Comparison of ENCODE assay signal across 34 mouse cellular contexts in genomic region chr2:168289851-168290250, GRCm38 (mm10). TPM values are rescaled to one million over a fixed set of nuclear protein-coding genes. Genes with fewer than 3 reads are reported as not detected.
"Had no signal": no experiment of that assay in that cellular context is flagged by ENCODE, and none has a peak within 500 bp of the region (broad histone marks: within the 10 kb centered on the region; RNA-seq: fewer than 3 reads in every experiment).

No protein-coding gene starts in this region.

- H3K9ac ChIP-seq: heart, embryonic 13.5 days; heart, embryonic 15.5 days; hindbrain, embryonic 12.5 days; hindbrain, embryonic 13.5 days; hindbrain, embryonic 14.5 days; hindbrain, embryonic 15.5 days; intestine, embryonic 15.5 days; kidney, embryonic 15.5 days had no signal

- DNase-seq: heart, postnatal 10 days; heart, postnatal 14 days; heart, postnatal 36 days; heart, postnatal 4 days; kidney, adult 11 months; kidney, adult 18-20 months; kidney, adult 2 months; kidney, adult 8-10 months; kidney, adult 9 months; kidney, postnatal 10 days; kidney, postnatal 14 days; kidney, postnatal 25 days; kidney, postnatal 36 days; kidney, postnatal 4 days; layer of hippocampus, adult 9-11 months; layer of hippocampus, postnatal 36 days had no signal

- H3K36me3 ChIP-seq: heart, embryonic 13.5 days; heart, embryonic 15.5 days; hindbrain, embryonic 10.5 days; hindbrain, embryonic 12.5 days; hindbrain, embryonic 13.5 days; hindbrain, embryonic 15.5 days; intestine, embryonic 15.5 days; kidney, embryonic 15.5 days had no signal

- H3K4me3 ChIP-seq: heart, embryonic 13.5 days; heart, embryonic 15.5 days; hindbrain, embryonic 10.5 days; hindbrain, embryonic 12.5 days; hindbrain, embryonic 13.5 days; hindbrain, embryonic 15.5 days; intestine, embryonic 15.5 days; kidney, embryonic 15.5 days; layer of hippocampus, adult 2 months; left cerebral cortex, adult 2 months had no signal

- H3K27ac ChIP-seq: heart, embryonic 13.5 days; heart, embryonic 15.5 days; hindbrain, embryonic 10.5 days; hindbrain, embryonic 12.5 days; hindbrain, embryonic 13.5 days; hindbrain, embryonic 14.5 days; hindbrain, embryonic 15.5 days; hindbrain, postnatal 0 days; intestine, embryonic 15.5 days; kidney, embryonic 15.5 days; kidney, postnatal 0 days; layer of hippocampus, adult 2 months; left cerebral cortex, adult 2 months had no signal

- H3K9me3 ChIP-seq: hindbrain, embryonic 13.5 days; hindbrain, embryonic 15.5 days; intestine, embryonic 15.5 days; kidney, embryonic 15.5 days had no signal

- H3K4me2 ChIP-seq: heart, embryonic 13.5 days; heart, embryonic 15.5 days; hindbrain, embryonic 12.5 days; hindbrain, embryonic 13.5 days; hindbrain, embryonic 14.5 days; hindbrain, embryonic 15.5 days; intestine, embryonic 15.5 days; kidney, embryonic 15.5 days had no signal

- ATAC-seq: hindbrain, embryonic 16.5 days; hindbrain, postnatal 0 days; inflammation-experienced regulatory T-cells, adult 6 months; intestine, embryonic 15.5 days; intestine, embryonic 16.5 days; intestine, postnatal 0 days had no signal

- H3K27me3 ChIP-seq: hindbrain, embryonic 15.5 days; intestine, embryonic 15.5 days had no signal

RNA-seq across cellular contexts. Expression of gene Kcng1, which starts 8.3 kb away (rescaled TPM):
- total RNA-seq: heart, postnatal 25 days had no signal
- polyA plus RNA-seq: inflammation-experienced regulatory T-cells, adult 6 months had no signal
